Mouse (Mus musculus): ENCODE measurements around the gene Opcml.

- TF ChIP-seq CTCF (IDR thresholded peaks at IDR 0.05; ENCODE audit: control insufficient read depth, insufficient read depth, insufficient read length), result no peak
- TF ChIP-seq MAX (IDR thresholded peaks at IDR 0.05), result no peak
- no peak for TF ChIP-seq MYOD1 (IDR thresholded peaks at IDR 0.05; ENCODE audit: control insufficient read depth, insufficient read length, low read depth)
- no peak for TF ChIP-seq USF1 (IDR thresholded peaks at IDR 0.05; ENCODE audit: low read depth)
- TF ChIP-seq MYOG (IDR thresholded peaks at IDR 0.05; ENCODE audit: control insufficient read depth, extremely low read depth, insufficient read length), result no peak
- no peak for TF ChIP-seq CEBPB (IDR thresholded peaks at IDR 0.05; ENCODE audit: low read depth)
- no peak for TF ChIP-seq FOSL1 (IDR thresholded peaks at IDR 0.05; ENCODE audit: insufficient read depth, low read length, poor library complexity, severe bottlenecking)
Observed at GRCm38 (mm10) chr9:28198106-28198694, 407.6 kb downstream of the Opcml start.
